10 mouse cellular contexts compared by ENCODE assay signal in genomic region chr8:5297190-5297589, GRCm38 (mm10).
A peak's percentile ranks its signal among the peaks of the same experiment; 100 is the strongest.
DNase-seq lines count a peak whose midpoint lies in the region; ATAC-seq and TF ChIP-seq lines count a peak whose summit lies in the region.
"Had no signal": no experiment of that assay in that cellular context is flagged by ENCODE, and none has a peak within 500 bp of the region (broad histone marks: within the 10 kb centered on the region; RNA-seq: fewer than 3 reads in every experiment).

No protein-coding gene starts in this region.

- no peaks in the 10 kb centered on the region for H3K4me1 ChIP-seq in forebrain, embryonic 12.5 days
- no peaks in the 10 kb centered on the region for H3K4me1 ChIP-seq in forebrain, embryonic 10.5 days
- H3K4me1 ChIP-seq in limb, embryonic 14.5 days (ENCODE audit: control insufficient read depth, insufficient read depth, low read length) = no peaks in the 10 kb centered on the region

- no peak overlapping the region for H3K4me3 ChIP-seq in forebrain, embryonic 12.5 days (replicated peaks)
- no peak overlapping the region for H3K4me3 ChIP-seq in forebrain, embryonic 10.5 days
- H3K4me3 ChIP-seq in left cerebral cortex, adult 2 months = no peak overlapping the region
- H3K4me3 ChIP-seq in limb, embryonic 14.5 days (replicated peaks; ENCODE audit: low read length) = no peak overlapping the region

- no peak overlapping the region for H3K4me2 ChIP-seq in forebrain, embryonic 12.5 days
- H3K4me2 ChIP-seq in limb, embryonic 14.5 days (replicated peaks; ENCODE audit: low read depth, low read length, severe bottlenecking) = no peak overlapping the region

- intact Hi-C loops in left cerebral cortex, adult 2 months (cut with DNase I) = loop anchor here (10.0 kb wide), 1 partner anchor 698 kb away; no protein-coding TSS in a partner anchor
- intact Hi-C loops in left cerebral cortex, postnatal 25 days (cut with DNase I) = no loop called here

- no peak for TF ChIP-seq POLR2A in limb, embryonic 14.5 days (IDR thresholded peaks at IDR 0.05; ENCODE audit: borderline replicate concordance, extremely low read depth, insufficient read depth, insufficient read length)

- peak; percentile 61 for TF ChIP-seq CTCF in left cerebral cortex, adult 2 months (IDR thresholded peaks at IDR 0.05)

- peak; percentile 27; the same call in 1 of the 2 replicates for ATAC-seq in forebrain, embryonic 12.5 days (ENCODE audit: low FRiP score)
- ATAC-seq in limb, embryonic 14.5 days (ENCODE audit: low FRiP score, low read depth) = no peak
- ATAC-seq in erythroblast, adult 5-6 weeks (replicated peaks; ENCODE audit: low FRiP score, poor library complexity, severe bottlenecking) = no peak

- H3K9me3 ChIP-seq in forebrain, embryonic 12.5 days = no peaks in the 10 kb centered on the region
- H3K9me3 ChIP-seq in forebrain, embryonic 10.5 days = no peaks in the 10 kb centered on the region
- no peaks in the 10 kb centered on the region for H3K9me3 ChIP-seq in limb, embryonic 14.5 days (ENCODE audit: control insufficient read depth, low read length)

- H3K9ac ChIP-seq in forebrain, embryonic 12.5 days = no peak overlapping the region
- H3K9ac ChIP-seq in limb, embryonic 14.5 days (ENCODE audit: low read depth, low read length, severe bottlenecking) = no peak overlapping the region

- H3K36me3 ChIP-seq in forebrain, embryonic 12.5 days (replicated peaks) = no peaks in the 10 kb centered on the region
- H3K36me3 ChIP-seq in forebrain, embryonic 10.5 days (replicated peaks) = no peaks in the 10 kb centered on the region
- H3K36me3 ChIP-seq in limb, embryonic 14.5 days (ENCODE audit: control insufficient read depth, insufficient read depth, low read length) = no peaks in the 10 kb centered on the region

- H3K27me3 ChIP-seq in forebrain, embryonic 12.5 days = no peaks in the 10 kb centered on the region
- no peaks in the 10 kb centered on the region for H3K27me3 ChIP-seq in forebrain, embryonic 10.5 days (ENCODE audit: poor library complexity, severe bottlenecking)
- no peaks in the 10 kb centered on the region for H3K27me3 ChIP-seq in limb, embryonic 14.5 days (ENCODE audit: control insufficient read depth, insufficient read depth, low read length)

- DNase-seq in forebrain, embryonic 10.5 days (ENCODE audit: extremely low spot score, low spot score) = no peak
- no peak for DNase-seq in left cerebral cortex, adult 2 months (ENCODE audit: extremely low spot score in 1 of 2, low spot score in 2 of 2)
- no peak for DNase-seq in left cerebral cortex, postnatal 25 days (ENCODE audit: low spot score in 2 of 2)
- peak; percentile 64 for DNase-seq in Muller cell, postnatal 12 days (ENCODE audit: inconsistent ontology term)
- peak; percentile 23 for DNase-seq in limb, embryonic 14.5 days (ENCODE audit: low spot score)
- DNase-seq in thymus, postnatal 25 days = no peak
- DNase-seq: lung, adult 18-20 months; thymus, postnatal 14 days had no signal

- H3K27ac ChIP-seq in forebrain, embryonic 12.5 days = no peak overlapping the region
- no peak overlapping the region for H3K27ac ChIP-seq in forebrain, embryonic 10.5 days
- H3K27ac ChIP-seq in left cerebral cortex, adult 2 months = no peak overlapping the region
- no peak overlapping the region for H3K27ac ChIP-seq in limb, embryonic 14.5 days (replicated peaks; ENCODE audit: low read depth, low read length)

Comparison
In these comparisons a context has a peak if more than half of its experiments do, and no peak if none do; other contexts are left out.
1. DNase-seq: peak in Muller cell, postnatal 12 days (single experiment) and limb, embryonic 14.5 days (single experiment); none in forebrain, embryonic 10.5 days (single experiment), left cerebral cortex, adult 2 months (0 of 2), left cerebral cortex, postnatal 25 days (0 of 2) and thymus, postnatal 25 days (single experiment).